Comparison of ENCODE assay signal across 8 mouse cellular contexts in genomic region chr9:119102783-119103113, GRCm38 (mm10). TPM values are rescaled to one million over a fixed set of nuclear protein-coding genes. Genes with fewer than 3 reads are reported as not detected.
DNase-seq lines count a peak whose midpoint lies in the region; ATAC-seq and TF ChIP-seq lines count a peak whose summit lies in the region.

No protein-coding gene starts in this region.

- no peak for TF ChIP-seq CTCF in CH12.LX (conservative IDR thresholded peaks at IDR 0.05 in 1 of 2, IDR thresholded peaks at IDR 0.05 in 1 of 2; ENCODE audit: low read depth in 2 of 2, low read length in 2 of 2)

- H3K36me3 ChIP-seq in heart, embryonic 11.5 days (ENCODE audit: control insufficient read depth, insufficient read depth, low read length): no peaks in the 10 kb centered on the region
- H3K36me3 ChIP-seq in CH12.LX (replicated peaks in 1 of 2; ENCODE audit: control insufficient read depth in 1 of 2, insufficient read depth in 1 of 2, low read length in 1 of 2): no peaks in the 10 kb centered on the region
- no peaks in the 10 kb centered on the region for H3K36me3 ChIP-seq in forebrain, embryonic 15.5 days
- no peaks in the 10 kb centered on the region for H3K36me3 ChIP-seq in liver, embryonic 16.5 days (ENCODE audit: control insufficient read depth, insufficient read depth)

- peaks cover 3% of the 10 kb centered on the region; the same call in 1 of the 2 replicates for H3K4me1 ChIP-seq in heart, embryonic 11.5 days (ENCODE audit: control insufficient read depth, insufficient read depth, low read length)
- H3K4me1 ChIP-seq in CH12.LX (ENCODE audit: control insufficient read depth in 1 of 2, insufficient read depth in 2 of 2): peaks cover 17 to 28% of the 10 kb centered on the region in 2 experiments
- peaks cover 8% of the 10 kb centered on the region for H3K4me1 ChIP-seq in forebrain, embryonic 15.5 days
- no peaks in the 10 kb centered on the region for H3K4me1 ChIP-seq in liver, embryonic 16.5 days (ENCODE audit: control insufficient read depth, low read depth, low read length)

- in situ Hi-C loops in CH12.LX (cut with MboI; ENCODE audit: low pct_ligation_motif_present, low pct_unique_long_range_greater_than_20kb, low sequenced_read_pairs): loop anchor here (10.0 kb wide), 1 partner anchor 472 kb away; the partner anchor contains the start of gene Scn5a

- H3K27me3 ChIP-seq in heart, embryonic 11.5 days (ENCODE audit: control insufficient read depth, insufficient read depth, low read length): peaks cover 11% of the 10 kb centered on the region
- H3K27me3 ChIP-seq in CH12.LX (replicated peaks): peaks cover 32% of the 10 kb centered on the region
- H3K27me3 ChIP-seq in forebrain, embryonic 15.5 days: no peaks in the 10 kb centered on the region; the same call in 1 of the 2 replicates
- H3K27me3 ChIP-seq in liver, embryonic 16.5 days (ENCODE audit: control insufficient read depth, insufficient read depth, low read depth, low read length): peaks cover 11% of the 10 kb centered on the region

- no peaks in the 10 kb centered on the region for H3K79me2 ChIP-seq in CH12.LX (replicated peaks; ENCODE audit: control insufficient read depth, extremely low read depth, insufficient read depth, poor library complexity, severe bottlenecking)

- dilution Hi-C loops in CH12.LX (cut with MboI; ENCODE audit: extremely low pct_ligation_motif_present, extremely low pct_unique_long_range_greater_than_20kb, low sequenced_read_pairs): no loop called here

- peak overlapping the region; percentile 88 for H3K4me2 ChIP-seq in heart, embryonic 11.5 days
- peak overlapping the region; percentile 32 for H3K4me2 ChIP-seq in CH12.LX (ENCODE audit: insufficient read depth, low read depth, poor library complexity, severe bottlenecking)
- peak overlapping the region; percentile 82 for H3K4me2 ChIP-seq in forebrain, embryonic 15.5 days (replicated peaks)
- peak overlapping the region; percentile 72 for H3K4me2 ChIP-seq in liver, embryonic 16.5 days (ENCODE audit: low read depth, low read length)

- TF ChIP-seq EP300 in CH12.LX (IDR thresholded peaks at IDR 0.05; ENCODE audit: low read length): no peak

- no peak overlapping the region for H3K27ac ChIP-seq in heart, embryonic 11.5 days (ENCODE audit: low read depth, low read length)
- no peak overlapping the region for H3K27ac ChIP-seq in CH12.LX (ENCODE audit: insufficient read depth, low read depth)
- H3K27ac ChIP-seq in forebrain, embryonic 15.5 days (replicated peaks): no peak overlapping the region
- H3K27ac ChIP-seq in liver, embryonic 16.5 days (ENCODE audit: low read length): no peak overlapping the region

- ATAC-seq in heart, embryonic 11.5 days (replicated peaks; ENCODE audit: insufficient number of reproducible peaks, low FRiP score, low TSS enrichment): no peak
- no peak for ATAC-seq in forebrain, embryonic 15.5 days (replicated peaks)
- ATAC-seq in liver, embryonic 16.5 days (ENCODE audit: low read depth): no peak

- TF ChIP-seq RAD21 in CH12.LX (IDR thresholded peaks at IDR 0.05; ENCODE audit: low read depth, low read length): no peak

- DNase-seq in heart, adult 11 months: no peak
- no peak for DNase-seq in CH12.LX (ENCODE audit: extremely low read depth)
- no peak for DNase-seq in frontal cortex, postnatal 14 days (ENCODE audit: low spot score in 2 of 2)
- DNase-seq in ovary, postnatal 36 days (ENCODE audit: low spot score): no peak
- no peak for DNase-seq in frontal cortex, postnatal 36 days (ENCODE audit: low spot score in 2 of 2)

- WGBS in heart, embryonic 11.5 days (ENCODE audit: insufficient replicate concordance): 3% methylated on average over 19 of the region's 19 CpGs
- 3% methylated on average over 19 of the region's 19 CpGs for WGBS in forebrain, embryonic 15.5 days
- WGBS in liver, embryonic 16.5 days (ENCODE audit: insufficient replicate concordance): 2% methylated on average over 19 of the region's 19 CpGs

- no peaks in the 10 kb centered on the region for H3K9me3 ChIP-seq in heart, embryonic 11.5 days (replicated peaks; ENCODE audit: control insufficient read depth, low read length)
- H3K9me3 ChIP-seq in CH12.LX (replicated peaks; ENCODE audit: low read length): peaks cover 2% of the 10 kb centered on the region
- H3K9me3 ChIP-seq in forebrain, embryonic 15.5 days: no peaks in the 10 kb centered on the region
- no peaks in the 10 kb centered on the region for H3K9me3 ChIP-seq in liver, embryonic 16.5 days (replicated peaks; ENCODE audit: control insufficient read depth, low read length)

- H3K9ac ChIP-seq in heart, embryonic 11.5 days (ENCODE audit: low read depth, low read length): peak overlapping the region; percentile 53; the same call in 1 of the 2 replicates
- peak overlapping the region; percentile 0; the same call in 1 of the 2 replicates for H3K9ac ChIP-seq in CH12.LX (ENCODE audit: insufficient read depth, low read depth)
- H3K9ac ChIP-seq in forebrain, embryonic 15.5 days (replicated peaks): peak overlapping the region; percentile 43
- 0 out of 2 replicates have a peak overlapping the region, but pooled peaks have one; percentile 31 for H3K9ac ChIP-seq in liver, embryonic 16.5 days (ENCODE audit: low read depth, low read length)

- H3K4me3 ChIP-seq in heart, embryonic 11.5 days (ENCODE audit: low read depth, low read length): peak overlapping the region; percentile 46
- peak overlapping the region; percentile 60 to 63 (median 62) for H3K4me3 ChIP-seq in CH12.LX (replicated peaks in 1 of 3; ENCODE audit: low read depth in 2 of 3, low read length in 2 of 3, poor library complexity in 1 of 3)
- H3K4me3 ChIP-seq in forebrain, embryonic 15.5 days: peak overlapping the region; percentile 62
- peak overlapping the region; percentile 65 for H3K4me3 ChIP-seq in liver, embryonic 16.5 days (ENCODE audit: low read depth, low read length)

- TF ChIP-seq POLR2A in CH12.LX (IDR thresholded peaks at IDR 0.05; ENCODE audit: low read depth, low read length): no peak

TF ChIP-seq in CH12.LX, 34 proteins besides CTCF, POLR2A, EP300 and RAD21:
- TF ChIP-seq JUND (conservative IDR thresholded peaks at IDR 0.05; ENCODE audit: low read depth, low read length): no peak
- TF ChIP-seq NRF1 (IDR thresholded peaks at IDR 0.05; ENCODE audit: low read depth, low read length): peak; percentile 60; the same call in 1 of the 2 replicates
- peak; percentile 18; the same call in 1 of the 2 replicates for TF ChIP-seq IRF4 (IDR thresholded peaks at IDR 0.05; ENCODE audit: low read depth, low read length)

RNA-seq across cellular contexts. Expression of gene Dlec1, which starts 0.5 kb away (rescaled TPM):
- 0.31 and 0.56 TPM in 2 replicates for polyA plus RNA-seq in heart, embryonic 11.5 days (2014; fragmentation: Nextera tagmentation; extraction: Ambion mirVana)
- total RNA-seq in CH12.LX (2012; rRNA removed): 6.2 and 6.3 TPM in 2 replicates
- 1.3 and 1.4 TPM in 2 replicates for total RNA-seq in CH12.LX (2014; rRNA removed)
- polyA plus RNA-seq in CH12.LX (2012; ENCODE audit: insufficient read length, low read depth): 5.9 and 6.0 TPM in 2 replicates
- polyA plus RNA-seq in forebrain, embryonic 15.5 days (2015; fragmentation: Nextera tagmentation; extraction: Ambion mirVana): 0.36 and 1.00 TPM in 2 replicates
- polyA plus RNA-seq in liver, embryonic 16.5 days (2015; fragmentation: Nextera tagmentation; extraction: Ambion mirVana): 0.02 and 0.05 TPM in 2 replicates

RNA-seq across cellular contexts. Expression of gene Plcd1, which starts 9.4 kb away (rescaled TPM):
- polyA plus RNA-seq in heart, embryonic 11.5 days (2014; fragmentation: Nextera tagmentation; extraction: Ambion mirVana): 18.0 and 18.2 TPM in 2 replicates
- total RNA-seq in CH12.LX (2012; rRNA removed) (0.21 and 0.38 TPM in 2 replicates), CH12.LX (2014; rRNA removed) (not detected in 2 replicates)
- 0.43 and 0.59 TPM in 2 replicates for polyA plus RNA-seq in CH12.LX (2012; ENCODE audit: insufficient read length, low read depth)
- 11.7 and 14.6 TPM in 2 replicates for polyA plus RNA-seq in forebrain, embryonic 15.5 days (2015; fragmentation: Nextera tagmentation; extraction: Ambion mirVana)
- 1.5 and 1.6 TPM in 2 replicates for polyA plus RNA-seq in liver, embryonic 16.5 days (2015; fragmentation: Nextera tagmentation; extraction: Ambion mirVana)

RNA-seq across cellular contexts. Expression of gene Vill, which starts 50.2 kb away (rescaled TPM):
- polyA plus RNA-seq in heart, embryonic 11.5 days (2014; fragmentation: Nextera tagmentation; extraction: Ambion mirVana): 12.3 and 13.5 TPM in 2 replicates
- 71.4 and 85.2 TPM in 2 replicates for total RNA-seq in CH12.LX (2012; rRNA removed)
- 56.7 and 57.3 TPM in 2 replicates for total RNA-seq in CH12.LX (2014; rRNA removed)
- polyA plus RNA-seq in CH12.LX (2012; ENCODE audit: insufficient read length, low read depth): 46.3 and 48.4 TPM in 2 replicates
- 2.1 and 2.7 TPM in 2 replicates for polyA plus RNA-seq in forebrain, embryonic 15.5 days (2015; fragmentation: Nextera tagmentation; extraction: Ambion mirVana)
- 10.2 and 11.3 TPM in 2 replicates for polyA plus RNA-seq in liver, embryonic 16.5 days (2015; fragmentation: Nextera tagmentation; extraction: Ambion mirVana)

RNA-seq across cellular contexts. Expression of gene Acaa1b, which starts 54.1 kb away (rescaled TPM):
- polyA plus RNA-seq in heart, embryonic 11.5 days (2014; fragmentation: Nextera tagmentation; extraction: Ambion mirVana): 0.50 TPM in 1 of 2 replicates, not detected in the other
- total RNA-seq in CH12.LX (2012; rRNA removed): 0.08 and 0.17 TPM in 2 replicates
- total RNA-seq in CH12.LX (2014; rRNA removed): not detected in 2 replicates
- polyA plus RNA-seq in CH12.LX (2012; ENCODE audit: insufficient read length, low read depth): 0.78 TPM in 1 of 2 replicates, not detected in the other
- polyA plus RNA-seq in forebrain, embryonic 15.5 days (2015; fragmentation: Nextera tagmentation; extraction: Ambion mirVana): 1.4 and 1.8 TPM in 2 replicates
- polyA plus RNA-seq in liver, embryonic 16.5 days (2015; fragmentation: Nextera tagmentation; extraction: Ambion mirVana): 24.8 and 27.6 TPM in 2 replicates

RNA-seq across cellular contexts. Expression of gene Gm47289, which starts 56.2 kb away (rescaled TPM):
- polyA plus RNA-seq in heart, embryonic 11.5 days (2014; fragmentation: Nextera tagmentation; extraction: Ambion mirVana): not detected in 2 replicates
- total RNA-seq in CH12.LX (2012; rRNA removed): not detected in 2 replicates
- total RNA-seq in CH12.LX (2014; rRNA removed): not detected in 2 replicates
- polyA plus RNA-seq in CH12.LX (2012; ENCODE audit: insufficient read length, low read depth): not detected in 2 replicates
- polyA plus RNA-seq in forebrain, embryonic 15.5 days (2015; fragmentation: Nextera tagmentation; extraction: Ambion mirVana): not detected in 2 replicates
- polyA plus RNA-seq in liver, embryonic 16.5 days (2015; fragmentation: Nextera tagmentation; extraction: Ambion mirVana): 0.04 TPM in 1 of 2 replicates, not detected in the other

Comparison
In these comparisons a context has a peak if more than half of its experiments do, and no peak if none do; other contexts are left out.
1. H3K4me2 ChIP-seq: peak in every context shown above with its lines; median percentile 88 in heart, embryonic 11.5 days; 82 in forebrain, embryonic 15.5 days; 72 in liver, embryonic 16.5 days; 32 in CH12.LX.
2. H3K9ac ChIP-seq: peak in every context shown above with its lines; median percentile 53 in heart, embryonic 11.5 days; 43 in forebrain, embryonic 15.5 days; 31 in liver, embryonic 16.5 days; 0 in CH12.LX.